Mouse (Mus musculus): ENCODE data around the gene Cabp7. TPM values are rescaled to one million over a fixed set of nuclear protein-coding genes. Genes with fewer than 3 reads are reported as not detected.

Gene Cabp7
- total and polyA plus RNA-seq, 3 experiments, result 0.51 TPM; not detected in 2

- Histone ChIP-seq H3K9ac (ENCODE audit: insufficient read depth, low read depth) (no peak overlapping the region), H3K36me3 (replicated peaks in 1 of 2; ENCODE audit: control insufficient read depth in 1 of 2, insufficient read depth in 1 of 2, low read length in 1 of 2) (peaks cover 35 to 85% of the 10 kb centered on the region in 2 experiments), H3K27ac (ENCODE audit: insufficient read depth, low read depth) (no peak overlapping the region), H3K4me1 (ENCODE audit: control insufficient read depth in 1 of 2, insufficient read depth in 2 of 2) (peaks cover under 1 to 12% of the 10 kb centered on the region in 2 experiments), H3K79me2 (replicated peaks; ENCODE audit: control insufficient read depth, extremely low read depth, insufficient read depth, poor library complexity, severe bottlenecking) (no peaks in the 10 kb centered on the region), H3K27me3 (replicated peaks) (no peaks in the 10 kb centered on the region), H3K4me3 (replicated peaks in 1 of 3; ENCODE audit: low read depth in 2 of 3, low read length in 2 of 3, poor library complexity in 1 of 3) (no peak overlapping the region), H3K9me3 (replicated peaks; ENCODE audit: low read length) (no peaks in the 10 kb centered on the region), H3K4me2 (ENCODE audit: insufficient read depth, low read depth, poor library complexity, severe bottlenecking) (no peak overlapping the region)
- dilution Hi-C loops (cut with MboI; ENCODE audit: extremely low pct_ligation_motif_present, extremely low pct_unique_long_range_greater_than_20kb, low sequenced_read_pairs) (no loop called here), in situ Hi-C loops (cut with MboI; ENCODE audit: low pct_ligation_motif_present, low pct_unique_long_range_greater_than_20kb, low sequenced_read_pairs) (no loop called here)
- no peak for DNase-seq (ENCODE audit: extremely low read depth)
- TF ChIP-seq ZMIZ1 (IDR thresholded peaks at IDR 0.05; ENCODE audit: low read depth, low read length), result no peak
- no peak for TF ChIP-seq CHD1 (IDR thresholded peaks at IDR 0.05; ENCODE audit: low read depth, low read length)
- no peak for TF ChIP-seq CTCF (conservative IDR thresholded peaks at IDR 0.05 in 1 of 2, IDR thresholded peaks at IDR 0.05 in 1 of 2; ENCODE audit: low read depth in 2 of 2, low read length in 2 of 2)
- TF ChIP-seq ZC3H11A (IDR thresholded peaks at IDR 0.05; ENCODE audit: low read depth, low read length), result no peak
- TF ChIP-seq E2F4 (IDR thresholded peaks at IDR 0.05; ENCODE audit: insufficient replicate concordance, low read depth, low read length), result no peak
- no peak for TF ChIP-seq ETS1 (conservative IDR thresholded peaks at IDR 0.05; ENCODE audit: low read depth, low read length)
- no peak for TF ChIP-seq HCFC1 (IDR thresholded peaks at IDR 0.05; ENCODE audit: low read depth, low read length)
- no peak for TF ChIP-seq MXI1 (IDR thresholded peaks at IDR 0.05; ENCODE audit: low read depth, low read length)
- TF ChIP-seq RAD21 (IDR thresholded peaks at IDR 0.05; ENCODE audit: low read depth, low read length), result no peak
- no peak for TF ChIP-seq MYC (IDR thresholded peaks at IDR 0.05; ENCODE audit: low read depth, low read length)
- TF ChIP-seq IRF4 (IDR thresholded peaks at IDR 0.05; ENCODE audit: low read depth, low read length), result no peak
- TF ChIP-seq USF2 (conservative IDR thresholded peaks at IDR 0.05; ENCODE audit: low read depth, low read length), result no peak
- no peak for TF ChIP-seq POLR2AphosphoS2 (IDR thresholded peaks at IDR 0.05; ENCODE audit: low read depth, low read length)
- no peak for TF ChIP-seq CHD2 (IDR thresholded peaks at IDR 0.05; ENCODE audit: low read length)
- TF ChIP-seq TCF12 (IDR thresholded peaks at IDR 0.05; ENCODE audit: low read depth, low read length), result no peak
- no peak for TF ChIP-seq KAT2A (IDR thresholded peaks at IDR 0.05; ENCODE audit: insufficient replicate concordance, low read length)
- no peak for TF ChIP-seq JUN (IDR thresholded peaks at IDR 0.05; ENCODE audit: insufficient read depth, low read depth, low read length)
These were observed 21.8 kb upstream of the Cabp7 start for GRCm38 (mm10) chr11:4768399-4768798.

GRCm38 (mm10) chr11:4764476-4764875 is 17.9 kb upstream of the Cabp7 start:
- Histone ChIP-seq H3K4me2 (ENCODE audit: insufficient read depth, low read depth, poor library complexity, severe bottlenecking) (no peak overlapping the region), H3K9ac (ENCODE audit: insufficient read depth, low read depth) (no peak overlapping the region), H3K27me3 (replicated peaks) (no peaks in the 10 kb centered on the region), H3K27ac (ENCODE audit: insufficient read depth, low read depth) (no peak overlapping the region), H3K79me2 (replicated peaks; ENCODE audit: control insufficient read depth, extremely low read depth, insufficient read depth, poor library complexity, severe bottlenecking) (no peaks in the 10 kb centered on the region), H3K36me3 (replicated peaks in 1 of 2; ENCODE audit: control insufficient read depth in 1 of 2, insufficient read depth in 1 of 2, low read length in 1 of 2) (peaks cover 18 to 47% of the 10 kb centered on the region in 2 experiments), H3K4me1 (ENCODE audit: control insufficient read depth in 1 of 2, insufficient read depth in 2 of 2) (peaks cover 15 to 45% of the 10 kb centered on the region in 2 experiments), H3K9me3 (replicated peaks; ENCODE audit: low read length) (no peaks in the 10 kb centered on the region), H3K4me3 (replicated peaks in 1 of 3; ENCODE audit: low read depth in 2 of 3, low read length in 2 of 3, poor library complexity in 1 of 3) (no peak overlapping the region)
- in situ Hi-C loops (cut with MboI; ENCODE audit: low pct_ligation_motif_present, low pct_unique_long_range_greater_than_20kb, low sequenced_read_pairs), result no loop called here
- no peak for DNase-seq (ENCODE audit: extremely low read depth)
- TF ChIP-seq TBP (conservative IDR thresholded peaks at IDR 0.05; ENCODE audit: low read depth, low read length) (no peak), IRF4 (IDR thresholded peaks at IDR 0.05; ENCODE audit: low read depth, low read length) (no peak), GABPA (IDR thresholded peaks at IDR 0.05; ENCODE audit: insufficient replicate concordance, low read depth, low read length) (no peak), CHD1 (IDR thresholded peaks at IDR 0.05; ENCODE audit: low read depth, low read length) (no peak), KAT2A (IDR thresholded peaks at IDR 0.05; ENCODE audit: insufficient replicate concordance, low read length) (no peak), MAFK (IDR thresholded peaks at IDR 0.05; ENCODE audit: insufficient replicate concordance, low read length) (no peak), SMC3 (IDR thresholded peaks at IDR 0.05; ENCODE audit: low read depth, low read length) (no peak), EP300 (IDR thresholded peaks at IDR 0.05; ENCODE audit: low read length) (no peak), HCFC1 (IDR thresholded peaks at IDR 0.05; ENCODE audit: low read depth, low read length) (no peak), ZC3H11A (IDR thresholded peaks at IDR 0.05; ENCODE audit: low read depth, low read length) (no peak), MXI1 (IDR thresholded peaks at IDR 0.05; ENCODE audit: low read depth, low read length) (no peak), USF2 (conservative IDR thresholded peaks at IDR 0.05; ENCODE audit: low read depth, low read length) (no peak), JUN (IDR thresholded peaks at IDR 0.05; ENCODE audit: insufficient read depth, low read depth, low read length) (no peak), BHLHE40 (IDR thresholded peaks at IDR 0.05; ENCODE audit: low read depth, low read length) (no peak)
- dilution Hi-C loops (cut with MboI; ENCODE audit: extremely low pct_ligation_motif_present, extremely low pct_unique_long_range_greater_than_20kb, low sequenced_read_pairs), result no loop called here
